Mouse (Mus musculus) embryonic facial prominence, embryonic 15.5 days (tissue): Measurements from ENCODE around the gene Ubash3b. TPM values are rescaled to one million over a fixed set of nuclear protein-coding genes. Genes with fewer than 3 reads are reported as not detected.

ENCODE experiments used
- ATAC-seq: fragments of 200-750 bp; cut with Nextera tagmentation; 2 replicates; pipeline ENCODE4 v1.8.0; 2017; ENCODE audit warnings: low read depth, moderate TSS enrichment; ENCODE audit not compliant: insufficient number of reproducible peaks, low FRiP score, low TSS enrichment
- H3K27ac ChIP-seq: fragments of 300-500 bp; sonication (generic); replicated peaks from 2 replicates; pipeline ENCODE4 v1.5.1; 2015; ENCODE audit warnings: mild to moderate bottlenecking, inconsistent platforms
- H3K27me3 ChIP-seq: fragments of 300-500 bp; sonication (generic); 2 replicates; pipeline ENCODE4 v1.6.1; 2015; ENCODE audit warnings: inconsistent platforms
- H3K36me3 ChIP-seq: fragments of 300-500 bp; sonication (generic); 2 replicates; pipeline ENCODE4 v1.6.1; 2015; ENCODE audit warnings: mild to moderate bottlenecking, inconsistent platforms
- H3K4me1 ChIP-seq: fragments of 300-500 bp; sonication (generic); 2 replicates; pipeline ENCODE4 v1.6.1; 2015; ENCODE audit warnings: inconsistent platforms
- H3K4me2 ChIP-seq: fragments of 300-500 bp; sonication (generic); replicated peaks from 2 replicates; pipeline ENCODE4 v1.6.1; 2015; ENCODE audit warnings: mild to moderate bottlenecking, inconsistent platforms
- H3K4me3 ChIP-seq: fragments of 300-500 bp; sonication (generic); replicated peaks from 2 replicates; pipeline ENCODE4 v1.5.1; 2015; ENCODE audit warnings: mild to moderate bottlenecking, inconsistent platforms
- H3K9ac ChIP-seq: fragments of 300-500 bp; sonication (generic); 2 replicates; pipeline ENCODE4 v1.6.1; 2015; ENCODE audit warnings: inconsistent platforms
- H3K9me3 ChIP-seq: fragments of 300-500 bp; sonication (generic); replicated peaks from 2 replicates; pipeline ENCODE4 v1.6.1; 2016; ENCODE audit warnings: inconsistent platforms
- WGBS: fragments of 180-500 bp; shearing (Covaris S2); methylation state at CpG from one replicate; pipeline ENCODE4 v1.1.7; 2015; 5-methylcytosine and 5-hydroxymethylcytosine counted together
- polyA plus RNA-seq: library from polyadenylated mRNA; unstranded; fragments of >200 nt; fragmentation: Nextera tagmentation; extraction: Ambion mirVana; gene quantifications from 2 replicates; pipeline ENCODE4 v1.2.1, GENCODE M21; 2015

The Ubash3b gene
- polyA plus RNA-seq, 1 experiment from 2014 or later = 8.2 TPM

GRCm38 (mm10) chr9:41187939-41188338 is 26.4 kb upstream of the Ubash3b start:
- Histone ChIP-seq H3K36me3 (no peaks in the 10 kb centered on the region), H3K4me1 (peaks cover 9% of the 10 kb centered on the region; the same call in 1 of the 2 replicates), H3K27ac (no peak overlapping the region), H3K4me3 (no peak overlapping the region), H3K27me3 (no peaks in the 10 kb centered on the region; the same call in 1 of the 2 replicates), H3K9me3 (no peaks in the 10 kb centered on the region), H3K4me2 (no peak overlapping the region), H3K9ac (no peak overlapping the region)
- 84% methylated on average over 4 of the region's 4 CpGs for WGBS
- no peak for ATAC-seq

GRCm38 (mm10) chr9:41187498-41187897 is 26.0 kb upstream of the Ubash3b start:
- Histone ChIP-seq H3K9ac (no peak overlapping the region), H3K4me2 (no peak overlapping the region), H3K27me3 (no peaks in the 10 kb centered on the region; the same call in 1 of the 2 replicates), H3K9me3 (no peaks in the 10 kb centered on the region), H3K4me3 (no peak overlapping the region), H3K36me3 (no peaks in the 10 kb centered on the region), H3K27ac (no peak overlapping the region), H3K4me1 (peaks cover 9% of the 10 kb centered on the region; the same call in 1 of the 2 replicates)
- ATAC-seq = no peak
- 82% methylated on average over 9 of the region's 9 CpGs for WGBS

GRCm38 (mm10) chr9:41185331-41185730 is 23.8 kb upstream of the Ubash3b start:
- H3K9me3 ChIP-seq = no peaks in the 10 kb centered on the region
- no peak overlapping the region for H3K4me2 ChIP-seq
- ATAC-seq = no peak
- H3K4me3 ChIP-seq = no peak overlapping the region
- H3K9ac ChIP-seq = no peak overlapping the region
- 76% methylated on average over 9 of the region's 9 CpGs for WGBS
- H3K36me3 ChIP-seq = no peaks in the 10 kb centered on the region
- H3K4me1 ChIP-seq = no peaks in the 10 kb centered on the region
- H3K27ac ChIP-seq = no peak overlapping the region
- no peaks in the 10 kb centered on the region; the same call in 1 of the 2 replicates for H3K27me3 ChIP-seq

DNA sequence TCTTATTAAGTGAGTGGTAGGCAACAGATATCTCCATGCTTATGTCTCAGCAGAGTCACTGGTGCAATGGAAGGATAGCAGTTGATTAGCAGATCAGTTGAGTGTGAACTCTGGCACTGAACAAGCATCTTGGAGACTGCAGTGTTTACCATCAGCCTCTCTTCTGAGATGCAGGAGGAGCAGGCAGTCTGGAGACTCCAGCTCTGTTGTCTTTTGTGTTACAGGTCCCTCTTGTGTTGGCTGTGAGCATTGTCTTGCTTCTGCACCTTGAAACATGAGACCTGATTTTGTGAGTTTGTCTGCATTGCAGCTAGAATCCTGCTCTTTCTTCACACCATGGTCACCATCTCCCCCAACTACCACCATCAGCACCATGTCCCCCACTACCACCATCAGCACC is 21.1 kb upstream of the Ubash3b start:
- no peak overlapping the region for H3K4me3 ChIP-seq
- no peaks in the 10 kb centered on the region for H3K4me1 ChIP-seq
- H3K4me2 ChIP-seq = no peak overlapping the region
- ATAC-seq = no peak
- H3K9ac ChIP-seq = no peak overlapping the region
- no peaks in the 10 kb centered on the region for H3K36me3 ChIP-seq
- no peaks in the 10 kb centered on the region for H3K9me3 ChIP-seq
- H3K27me3 ChIP-seq = no peaks in the 10 kb centered on the region
- H3K27ac ChIP-seq = no peak overlapping the region

DNA sequence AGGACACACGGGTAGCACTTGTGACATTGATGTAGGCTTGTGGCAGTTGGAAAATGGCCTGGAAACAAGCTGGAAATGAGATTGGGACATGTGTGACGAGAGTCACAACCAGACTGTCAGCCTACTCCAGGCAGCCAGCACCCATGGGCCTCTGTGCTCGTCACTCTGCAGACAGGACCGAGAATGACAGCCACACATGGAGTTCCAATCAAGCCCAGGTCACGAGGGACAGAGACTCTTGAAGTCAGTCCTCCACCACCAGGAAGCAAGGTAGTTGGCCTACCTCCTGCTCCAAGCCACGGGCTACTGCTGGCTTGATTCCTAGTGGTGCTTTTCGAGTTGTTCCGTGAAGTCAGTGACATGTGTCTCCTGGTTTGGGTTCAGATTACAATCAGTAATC is 20.3 kb upstream of the Ubash3b start:
- Histone ChIP-seq H3K27ac (no peak overlapping the region), H3K9ac (no peak overlapping the region), H3K27me3 (no peaks in the 10 kb centered on the region), H3K4me3 (no peak overlapping the region), H3K9me3 (no peaks in the 10 kb centered on the region), H3K36me3 (no peaks in the 10 kb centered on the region), H3K4me1 (no peaks in the 10 kb centered on the region), H3K4me2 (no peak overlapping the region)
- 51% methylated on average over 8 of the region's 8 CpGs for WGBS
- no peak for ATAC-seq

DNA sequence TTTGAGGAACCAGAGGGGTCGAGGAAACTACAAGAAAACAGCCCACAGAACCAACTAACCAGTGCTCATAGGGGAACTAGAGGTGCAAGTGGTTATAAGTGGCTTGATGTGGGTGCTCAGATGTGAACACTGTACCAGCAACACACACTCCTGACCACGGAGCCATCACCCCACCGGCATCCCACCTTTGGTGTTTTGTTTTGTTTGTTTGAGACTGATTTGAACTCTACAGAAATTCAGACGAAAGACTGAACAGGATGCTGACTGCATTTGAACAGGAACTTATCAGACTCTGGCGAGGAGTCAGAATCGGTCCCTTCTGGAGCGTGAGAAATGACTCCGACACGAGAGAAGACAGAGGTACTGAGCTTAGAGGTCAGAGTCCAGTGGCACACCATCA is 19.9 kb upstream of the Ubash3b start:
- H3K9me3 ChIP-seq = no peaks in the 10 kb centered on the region
- H3K9ac ChIP-seq = no peak overlapping the region
- no peaks in the 10 kb centered on the region for H3K4me1 ChIP-seq
- H3K36me3 ChIP-seq = no peaks in the 10 kb centered on the region
- no peak overlapping the region for H3K4me3 ChIP-seq
- 82% methylated on average over 9 of the region's 9 CpGs for WGBS
- H3K27me3 ChIP-seq = no peaks in the 10 kb centered on the region
- no peak overlapping the region for H3K27ac ChIP-seq
- ATAC-seq = no peak
- H3K4me2 ChIP-seq = no peak overlapping the region

DNA sequence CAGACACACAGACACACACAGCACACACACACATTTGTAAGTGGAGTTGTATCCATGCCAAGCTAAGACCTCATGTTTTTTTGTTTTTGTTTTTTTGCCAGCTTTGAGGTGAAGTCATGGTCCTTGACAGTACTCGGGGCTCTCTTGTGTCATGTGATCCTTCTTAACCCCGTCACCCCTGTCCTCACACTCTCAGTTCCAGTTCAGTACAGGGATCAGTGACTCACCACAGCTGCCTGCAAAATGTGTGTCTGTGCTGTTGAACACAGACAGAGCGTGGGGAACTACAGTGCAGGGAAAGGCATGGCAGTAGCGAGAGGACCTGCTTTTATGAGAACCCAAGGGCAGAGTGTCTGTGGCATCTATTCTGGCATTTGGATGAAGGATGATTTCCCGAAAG is 17.6 kb upstream of the Ubash3b start:
- no peak for ATAC-seq
- H3K4me3 ChIP-seq = no peak overlapping the region
- 66% methylated on average over 5 of the region's 5 CpGs for WGBS
- no peaks in the 10 kb centered on the region for H3K27me3 ChIP-seq
- H3K9me3 ChIP-seq = no peaks in the 10 kb centered on the region
- H3K4me1 ChIP-seq = no peaks in the 10 kb centered on the region
- no peak overlapping the region for H3K9ac ChIP-seq
- H3K36me3 ChIP-seq = no peaks in the 10 kb centered on the region
- H3K27ac ChIP-seq = no peak overlapping the region
- no peak overlapping the region for H3K4me2 ChIP-seq

GRCm38 (mm10) chr9:41173158-41173557 is 11.7 kb upstream of the Ubash3b start:
- WGBS = 38% methylated on average over 3 of the region's 3 CpGs
- H3K9me3 ChIP-seq = no peaks in the 10 kb centered on the region
- no peak for ATAC-seq
- H3K4me1 ChIP-seq = no peaks in the 10 kb centered on the region; the same call in 1 of the 2 replicates
- H3K4me2 ChIP-seq = no peak overlapping the region
- H3K4me3 ChIP-seq = no peak overlapping the region
- H3K36me3 ChIP-seq = no peaks in the 10 kb centered on the region
- H3K9ac ChIP-seq = no peak overlapping the region
- H3K27me3 ChIP-seq = no peaks in the 10 kb centered on the region
- H3K27ac ChIP-seq = no peak overlapping the region

GRCm38 (mm10) chr9:41172426-41172825 is 10.9 kb upstream of the Ubash3b start:
- Histone ChIP-seq H3K9ac (no peak overlapping the region), H3K27me3 (no peaks in the 10 kb centered on the region), H3K4me1 (no peaks in the 10 kb centered on the region; the same call in 1 of the 2 replicates), H3K27ac (no peak overlapping the region), H3K9me3 (no peaks in the 10 kb centered on the region), H3K4me2 (no peak overlapping the region), H3K4me3 (no peak overlapping the region), H3K36me3 (no peaks in the 10 kb centered on the region)
- ATAC-seq = no peak
- 81% methylated on average over 8 of the region's 8 CpGs for WGBS

DNA sequence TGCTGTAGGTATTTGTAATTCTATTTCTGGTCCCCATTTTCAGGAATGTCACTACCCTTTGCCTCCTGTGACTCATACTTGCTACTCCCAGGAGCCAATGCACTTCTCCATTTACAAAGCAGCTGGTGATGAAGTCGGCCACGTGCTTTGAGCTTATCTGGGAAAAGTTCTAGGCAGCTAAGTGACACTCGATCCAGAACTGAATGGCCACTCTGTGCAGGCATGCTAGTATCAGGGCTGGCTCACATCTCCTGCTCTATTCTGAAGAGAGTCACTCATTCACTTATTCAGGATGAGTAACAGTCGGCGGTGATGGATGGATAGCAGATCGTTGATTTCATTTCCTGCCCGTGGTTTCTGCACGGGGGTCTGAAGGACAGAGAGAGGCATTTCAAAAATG is 8.5 kb upstream of the Ubash3b start:
- 38% methylated on average over 8 of the region's 8 CpGs for WGBS
- H3K27me3 ChIP-seq = no peaks in the 10 kb centered on the region

DNA sequence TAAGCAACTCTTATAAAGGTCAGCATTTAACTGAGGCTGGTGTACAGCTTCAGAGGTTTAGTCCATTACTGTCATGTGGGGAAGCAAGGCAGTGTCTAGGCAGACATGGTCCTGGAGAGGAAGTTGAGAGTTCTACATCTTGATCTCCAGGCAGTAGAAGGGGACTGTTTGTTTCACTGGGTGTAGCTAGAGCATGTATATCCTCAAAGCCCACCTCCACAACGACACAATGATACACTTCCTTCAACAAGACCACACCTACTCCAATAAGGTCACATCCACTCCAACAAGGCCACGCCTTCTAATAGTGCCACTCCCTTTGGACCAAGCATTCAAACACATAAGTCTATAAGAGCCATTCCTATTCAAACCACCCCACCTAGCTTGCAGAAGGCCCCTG is 7.2 kb upstream of the Ubash3b start:
- Histone ChIP-seq H3K4me1 (no peaks in the 10 kb centered on the region; the same call in 1 of the 2 replicates), H3K4me2 (no peak overlapping the region), H3K36me3 (no peaks in the 10 kb centered on the region), H3K27ac (no peak overlapping the region), H3K9ac (no peak overlapping the region), H3K4me3 (no peak overlapping the region), H3K9me3 (no peaks in the 10 kb centered on the region), H3K27me3 (no peaks in the 10 kb centered on the region)
- no peak for ATAC-seq
- WGBS = 74% methylated on average over 2 of the region's 2 CpGs

More for the DNA sequence above, 8.5 kb upstream of the Ubash3b start:
- Histone ChIP-seq H3K27ac (no peak overlapping the region), H3K9ac (no peak overlapping the region), H3K4me1 (no peaks in the 10 kb centered on the region; the same call in 1 of the 2 replicates), H3K36me3 (no peaks in the 10 kb centered on the region), H3K4me2 (no peak overlapping the region), H3K9me3 (no peaks in the 10 kb centered on the region), H3K4me3 (no peak overlapping the region)
- no peak for ATAC-seq

DNA sequence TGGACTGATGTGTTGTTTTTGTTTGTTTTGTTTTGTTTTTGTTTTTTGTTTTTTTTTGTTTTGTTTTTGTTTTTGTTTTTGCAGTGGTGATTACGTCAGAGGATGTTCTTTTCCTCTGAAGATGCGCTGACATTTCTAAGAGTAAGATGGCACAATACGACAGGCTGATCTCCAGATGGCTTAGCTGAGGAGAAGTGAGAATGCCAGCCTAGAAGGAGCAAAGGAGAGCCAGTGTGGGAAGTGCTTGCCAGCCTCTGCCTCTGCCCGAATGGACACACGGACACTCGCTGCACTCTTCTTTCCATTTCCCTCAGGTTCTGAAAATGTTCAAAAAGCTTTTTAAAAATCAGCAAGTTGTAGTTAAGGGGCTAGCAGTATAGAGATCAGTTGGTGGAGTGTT is 6.7 kb upstream of the Ubash3b start:
- Histone ChIP-seq H3K4me3 (no peak overlapping the region), H3K36me3 (no peaks in the 10 kb centered on the region), H3K9me3 (no peaks in the 10 kb centered on the region), H3K9ac (no peak overlapping the region), H3K27me3 (no peaks in the 10 kb centered on the region), H3K4me1 (no peaks in the 10 kb centered on the region; the same call in 1 of the 2 replicates), H3K27ac (no peak overlapping the region), H3K4me2 (no peak overlapping the region)
- 88% methylated on average over 6 of the region's 6 CpGs for WGBS
- no peak for ATAC-seq
